Mouse (Mus musculus) G1E (cell line): ENCODE data around the gene 5730455P16Rik. TPM values are rescaled to one million over a fixed set of nuclear protein-coding genes. Genes with fewer than 3 reads are reported as not detected.
"Not testable (repeated sequence)": the region's sequence is repeated elsewhere in the genome, so short reads cannot be mapped to it uniquely, and the experiment has no call there.

Experiments used
- ATAC-seq: 2 replicates; pipeline ENCODE4 v1.8.0; 2016; ENCODE audit warnings: mild to moderate bottlenecking; ENCODE audit not compliant: insufficient number of reproducible peaks, poor library complexity, low FRiP score, severe bottlenecking; ENCODE audit errors: extremely low read depth
- DNase-seq: peaks from one replicate; pipeline ENCODE4 v3.0.0; 2012; ENCODE audit warnings: low spot score
- H3K27me3 ChIP-seq: 2 replicates; pipeline ENCODE4 v1.6.1; 2012; ENCODE audit warnings: mild to moderate bottlenecking, low read length, inconsistent platforms; ENCODE audit not compliant: insufficient read depth
- H3K36me3 ChIP-seq: replicated peaks from 2 replicates; pipeline ENCODE3; 2012; ENCODE audit warnings: mild to moderate bottlenecking, inconsistent platforms
- H3K4me1 ChIP-seq: 2 replicates; pipeline ENCODE4 v1.6.1; 2012; ENCODE audit warnings: low read depth, low read length, inconsistent platforms, mixed read lengths; ENCODE audit not compliant: insufficient read depth
- H3K4me3 ChIP-seq: 2 replicates; pipeline ENCODE4 v1.5.1; 2012; ENCODE audit warnings: low read depth, mild to moderate bottlenecking, inconsistent platforms, low read length, moderate library complexity, mixed read lengths
- H3K9me3 ChIP-seq: replicated peaks from 2 replicates; pipeline ENCODE4 v1.6.1; 2012; ENCODE audit warnings: inconsistent platforms
- CTCF ChIP-seq: IDR thresholded peaks from 2 replicates; pipeline ENCODE4 v1.5.1; 2012; ENCODE audit warnings: low read depth, low read length, inconsistent platforms, mixed read lengths
- GATA1 ChIP-seq: IDR thresholded peaks from 2 replicates; pipeline ENCODE4 v1.6.1; 2012; ENCODE audit warnings: borderline replicate concordance, low read length, inconsistent platforms, mixed read lengths
- GATA2 ChIP-seq: IDR thresholded peaks from 2 replicates; pipeline ENCODE4 v1.6.1; 2012; ENCODE audit warnings: low read depth, low read length, inconsistent platforms, borderline replicate concordance
- POLR2AphosphoS5 ChIP-seq: IDR thresholded peaks from 2 replicates; pipeline ENCODE4 v1.6.1; 2012; ENCODE audit warnings: low read depth, low read length, inconsistent platforms; ENCODE audit not compliant: insufficient replicate concordance
- TAL1 ChIP-seq: conservative IDR thresholded peaks from 2 replicates; pipeline ENCODE4 v1.6.1; 2012; ENCODE audit warnings: low read depth, low read length, inconsistent platforms, mixed read lengths
- polyA plus RNA-seq: library from polyadenylated mRNA; stranded (reverse); fragments of >175 nt; gene quantifications from 2 replicates; pipeline ENCODE4 v1.2.3, GENCODE M21; 2012
- total RNA-seq, 2 experiments: library from RNA; stranded (forward) in 1 of 2; stranded (reverse) in 1 of 2; fragments of 200-1000 nt in 1 of 2; fragments of >200 nt in 1 of 2; fragmentation: Nextera tagmentation in 1 of 2; gene quantifications; 2 replicates each; pipeline ENCODE4 v1.2.3; 2014 to 2017

Gene 5730455P16Rik
- total RNA-seq (2014; fragmentation: Nextera tagmentation) (14.4 and 18.8 TPM in 2 replicates), total RNA-seq (2017) (13.9 and 14.6 TPM in 2 replicates), polyA plus RNA-seq (3.5 and 4.3 TPM in 2 replicates)

DNA sequence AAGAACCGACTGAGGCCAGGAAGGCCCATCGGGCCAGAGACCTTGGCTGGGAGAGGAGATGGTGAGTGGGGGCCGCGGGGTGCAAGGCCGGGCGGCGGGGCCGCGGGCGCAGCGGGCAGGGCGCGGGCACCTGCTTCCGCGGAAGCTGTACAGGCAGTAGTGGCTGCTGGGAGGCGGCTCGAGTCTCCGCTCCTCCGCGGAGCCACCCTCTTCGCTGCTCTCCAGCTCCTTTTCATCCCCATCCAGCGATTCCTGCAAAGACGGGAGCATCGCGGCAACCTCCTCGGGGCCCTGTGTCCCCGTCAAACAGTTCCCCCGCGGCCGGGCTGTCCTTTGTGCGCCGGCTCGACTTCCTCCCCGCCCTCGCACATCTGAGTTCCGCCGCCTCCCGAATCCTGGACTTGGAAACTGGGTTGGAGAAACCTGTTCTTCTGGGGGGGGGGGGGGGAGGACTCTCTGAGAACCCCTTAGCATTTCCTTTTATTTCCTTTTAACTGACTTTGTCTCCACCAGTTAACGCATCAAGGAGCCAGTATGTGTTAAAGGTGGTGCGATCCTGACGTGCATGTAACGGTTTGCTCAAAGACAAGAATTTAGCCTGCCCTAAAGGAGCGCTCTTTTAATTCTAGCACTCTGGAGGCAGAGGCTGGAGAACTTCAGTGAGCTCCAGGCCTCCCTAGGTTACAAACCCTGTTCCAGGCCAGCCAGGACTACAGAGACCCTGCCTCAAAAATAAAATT lies at the start of gene 5730455P16Rik:
5730455P16Rik (minus strand) TSS at position 323 of the 740 bp plus-strand sequence.
- TF ChIP-seq GATA2 = no peak
- peak; percentile 75 for DNase-seq

DNA sequence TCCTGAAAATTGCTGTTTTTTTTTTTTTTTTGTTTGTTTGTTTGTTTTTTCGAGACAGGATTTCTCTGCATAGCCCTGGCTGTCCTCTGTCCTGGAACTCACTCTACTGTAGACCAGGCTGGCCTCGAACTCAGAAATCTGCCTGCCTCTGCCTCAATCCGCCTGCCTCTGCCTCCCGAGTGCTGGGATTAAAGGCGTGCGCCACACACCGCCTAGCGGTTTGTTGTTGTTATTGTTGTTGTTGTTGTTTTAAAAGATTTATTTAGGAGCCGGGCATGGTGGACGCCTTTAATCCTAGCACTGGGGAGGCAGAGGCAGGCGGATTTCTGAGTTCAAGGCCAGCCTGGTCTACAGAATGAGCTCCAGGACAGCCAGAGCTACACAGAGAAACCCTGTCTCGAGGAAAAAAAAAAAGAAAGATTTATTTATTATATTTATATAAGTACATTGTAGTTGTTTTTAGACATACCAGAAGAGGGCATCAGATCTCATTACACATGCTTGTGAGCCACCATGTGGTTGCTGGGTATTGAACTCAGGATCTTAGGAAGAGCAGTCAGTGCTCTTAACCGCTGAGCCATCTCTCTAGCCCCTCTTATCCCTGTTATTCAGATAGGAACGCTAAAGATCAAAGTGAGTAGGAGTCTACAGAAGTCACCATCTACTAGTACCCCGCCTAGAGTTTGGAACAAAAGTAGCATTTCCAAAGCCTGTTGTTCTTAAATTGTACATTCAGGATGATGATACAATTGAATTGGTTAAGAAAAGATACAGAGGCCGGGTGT lies 48.4 kb upstream of the 5730455P16Rik start:
- ATAC-seq = not testable (repeated sequence)

More for the DNA sequence above, at the start of gene 5730455P16Rik:
- Histone ChIP-seq H3K4me3 (peak within 1 kb of the TSS; percentile 91), H3K27me3 (no peaks in the 10 kb centered on the region), H3K36me3 (peaks cover 34% of the 10 kb centered on the region), H3K4me1 (peaks cover 23% of the 10 kb centered on the region), H3K9me3 (no peaks in the 10 kb centered on the region)
- peak; percentile 64 for ATAC-seq

DNA sequence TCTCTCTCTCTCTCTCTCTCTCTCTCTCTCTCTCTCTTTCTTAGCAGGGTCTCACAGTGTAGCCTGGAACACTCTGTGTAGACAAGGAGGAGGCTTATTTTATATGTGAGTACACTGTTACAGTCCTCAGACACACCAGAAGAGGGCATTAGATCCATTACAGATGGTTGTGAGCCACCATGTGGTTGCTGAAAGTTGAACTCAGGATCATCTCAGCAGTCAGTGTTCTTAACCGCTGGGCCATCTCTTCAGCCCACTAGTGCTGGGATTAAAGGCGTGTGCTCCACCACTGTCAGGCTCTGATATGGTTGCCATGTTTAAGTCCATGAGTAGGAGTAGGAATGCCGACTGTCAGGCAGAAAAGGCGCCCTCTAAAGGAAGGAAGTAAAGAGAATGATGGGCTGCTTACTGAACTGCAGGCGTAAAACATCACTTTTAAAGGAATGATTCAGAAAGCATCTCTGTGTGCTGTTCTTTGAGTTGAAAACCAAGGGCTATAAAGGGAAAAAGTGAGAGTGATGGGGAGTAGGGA lies 47.5 kb upstream of the 5730455P16Rik start:
- Histone ChIP-seq H3K9me3 (no peaks in the 10 kb centered on the region), H3K36me3 (no peaks in the 10 kb centered on the region), H3K4me1 (peaks cover 36% of the 10 kb centered on the region), H3K4me3 (no peak overlapping the region), H3K27me3 (no peaks in the 10 kb centered on the region)
- DNase-seq (no peak), ATAC-seq (no peak)
- no peak for TF ChIP-seq GATA2
- TF ChIP-seq TAL1 = no peak
- TF ChIP-seq POLR2AphosphoS5 = no peak
- TF ChIP-seq CTCF = no peak
- TF ChIP-seq GATA1 = no peak

More for the DNA sequence above, 48.4 kb upstream of the 5730455P16Rik start:
- not testable (repeated sequence) for H3K4me3 ChIP-seq, H3K9me3 ChIP-seq, H3K36me3 ChIP-seq, H3K27me3 ChIP-seq, DNase-seq
- H3K4me1 ChIP-seq = peaks cover 31% of the 10 kb centered on the region

DNA sequence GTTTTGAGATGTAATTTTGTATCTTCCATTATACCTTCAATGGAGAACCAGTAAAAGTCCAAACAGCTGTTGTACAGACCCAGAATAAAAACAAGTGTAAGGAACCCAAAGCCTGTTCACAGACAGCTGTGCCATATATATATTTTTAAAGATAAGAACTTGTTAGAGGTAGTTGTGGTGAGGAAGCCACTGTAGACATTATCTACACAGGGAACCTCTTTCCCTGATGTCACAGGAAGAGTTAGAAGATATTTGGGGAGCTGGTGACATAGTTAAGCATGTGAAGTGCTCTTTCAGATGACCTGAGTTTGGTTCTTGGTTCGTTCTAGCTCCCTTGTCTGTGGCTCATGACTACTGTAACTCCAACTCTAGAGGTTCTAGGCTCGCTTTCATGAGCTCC lies 46.9 kb upstream of the 5730455P16Rik start:
- H3K36me3 ChIP-seq = peaks cover 1% of the 10 kb centered on the region
- TF ChIP-seq GATA2 (no peak), TAL1 (no peak), GATA1 (no peak), CTCF (no peak), POLR2AphosphoS5 (no peak)
- H3K9me3 ChIP-seq = no peaks in the 10 kb centered on the region
- no peaks in the 10 kb centered on the region for H3K27me3 ChIP-seq
- H3K4me3 ChIP-seq = no peak overlapping the region
- DNase-seq = no peak
- H3K4me1 ChIP-seq = peaks cover 37% of the 10 kb centered on the region
- no peak for ATAC-seq

DNA sequence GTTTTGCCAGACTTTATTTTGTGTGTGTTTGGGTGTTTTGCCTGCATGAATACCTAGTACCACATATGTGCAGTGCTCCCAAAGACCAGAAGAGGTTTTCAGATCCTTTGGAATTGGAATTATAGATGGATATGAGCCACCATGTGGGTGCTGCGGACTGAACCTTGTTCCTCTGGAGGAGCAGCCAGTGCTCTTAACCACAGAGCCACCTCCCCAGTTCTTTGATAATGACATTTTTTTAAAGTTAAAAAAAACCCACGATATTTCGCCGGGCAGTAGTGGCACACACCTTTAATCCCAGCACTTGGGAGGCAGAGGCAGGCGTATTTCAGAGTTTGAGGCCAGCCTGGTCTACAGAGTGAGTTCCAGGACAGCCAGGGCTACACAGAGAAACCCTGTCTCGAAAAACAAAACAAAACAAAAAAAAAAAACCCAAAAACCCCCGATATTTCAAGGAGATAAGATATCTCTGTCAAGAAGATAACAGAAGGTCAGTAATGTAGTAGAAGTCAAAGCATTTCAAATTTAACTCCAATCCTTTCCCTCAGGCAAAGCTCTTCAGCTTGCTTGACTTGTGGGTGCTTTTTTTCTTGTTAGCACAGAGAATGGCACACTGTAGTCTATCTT lies 43.7 kb upstream of the 5730455P16Rik start:
- Histone ChIP-seq H3K27me3 (no peaks in the 10 kb centered on the region), H3K36me3 (peaks cover 11% of the 10 kb centered on the region), H3K9me3 (no peaks in the 10 kb centered on the region; the same call in 1 of the 2 replicates), H3K4me1 (peaks cover 26% of the 10 kb centered on the region), H3K4me3 (no peak overlapping the region)
- DNase-seq (no peak), ATAC-seq (no peak)
- no peak for TF ChIP-seq GATA2
- TF ChIP-seq POLR2AphosphoS5 = no peak
- TF ChIP-seq CTCF = no peak
- no peak for TF ChIP-seq GATA1
- TF ChIP-seq TAL1 = no peak

DNA sequence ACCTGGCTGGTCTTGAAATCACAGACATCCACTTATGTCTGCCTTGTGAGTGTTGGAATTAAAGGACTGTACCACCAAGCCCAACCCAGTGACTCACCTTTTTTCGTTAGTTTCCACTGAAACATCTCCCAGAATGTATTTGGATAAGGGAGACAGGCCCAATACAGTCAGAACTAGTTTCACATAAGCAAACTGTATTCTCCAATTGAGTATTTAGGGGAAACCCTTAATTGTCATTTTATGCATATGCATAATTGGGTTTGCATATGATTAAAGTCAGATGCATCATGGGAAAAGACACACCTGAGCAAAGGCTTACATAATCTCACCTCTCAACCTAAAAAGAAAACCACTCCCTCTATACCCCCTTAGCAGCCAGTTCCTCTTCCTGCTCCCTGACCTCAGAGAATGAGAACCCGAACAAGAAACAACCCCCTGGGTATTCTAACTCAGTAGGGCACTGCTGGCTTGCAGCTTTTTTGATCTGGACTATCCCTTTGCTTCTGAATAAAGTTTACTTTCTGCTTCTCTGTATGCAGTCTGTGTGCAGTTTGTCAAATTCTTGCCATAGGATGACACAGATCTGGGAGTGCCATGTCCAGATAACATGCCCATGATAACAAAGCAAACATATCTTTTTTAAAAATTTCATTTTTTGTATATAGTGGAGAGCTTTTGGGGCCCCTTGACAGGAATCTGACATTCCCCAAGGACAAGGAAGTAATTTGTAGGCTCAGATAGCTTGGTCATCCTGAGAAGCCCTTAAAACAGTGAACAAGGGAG lies 42.6 kb upstream of the 5730455P16Rik start:
- peaks cover 17% of the 10 kb centered on the region for H3K36me3 ChIP-seq
- no peaks in the 10 kb centered on the region; the same call in 1 of the 2 replicates for H3K9me3 ChIP-seq
- no peak for DNase-seq
- no peaks in the 10 kb centered on the region for H3K27me3 ChIP-seq
- H3K4me1 ChIP-seq = peaks cover 25% of the 10 kb centered on the region
- H3K4me3 ChIP-seq = no peak overlapping the region
- TF ChIP-seq POLR2AphosphoS5 (no peak), GATA2 (no peak), TAL1 (no peak), GATA1 (no peak), CTCF (no peak)
- no peak for ATAC-seq
